In the genomic region with DNA sequence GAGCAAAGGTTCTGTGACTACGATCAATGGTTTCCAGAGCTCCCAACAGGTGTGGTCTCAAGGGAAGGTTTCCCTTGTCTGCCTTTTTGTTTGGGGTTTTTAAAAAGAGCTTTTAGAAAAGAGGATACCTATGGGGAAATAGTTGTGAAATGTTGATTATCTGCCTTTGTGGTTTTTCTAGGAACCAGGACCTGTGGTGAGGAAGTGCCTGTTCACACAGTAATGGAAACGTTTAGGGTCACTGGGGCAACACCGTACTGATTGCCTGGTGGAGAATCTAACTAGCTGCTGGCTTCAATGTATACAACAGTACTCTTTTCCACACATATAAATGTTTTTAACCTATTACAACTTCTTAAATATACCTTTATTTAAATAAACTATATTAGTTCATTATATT, we compare ENCODE assay signal across 23 mouse cellular contexts. TPM values are rescaled to one million over a fixed set of nuclear protein-coding genes. Genes with fewer than 3 reads are reported as not detected.
DNase-seq lines count a peak whose midpoint lies in the region; ATAC-seq lines count a peak whose summit lies in the region.
"Had no signal": no experiment of that assay in that cellular context is flagged by ENCODE, and none has a peak within 500 bp of the region (broad histone marks: within the 10 kb centered on the region; RNA-seq: fewer than 3 reads in every experiment).

No protein-coding gene starts in this region.

- peak; percentile 28 for DNase-seq in 416B (ENCODE audit: low read depth)
- DNase-seq in c-Kit-positive CD71-negative TER-119-negative erythroid progenitor cells, embryonic 14.5 days (ENCODE audit: low read depth), result peak; percentile 14
- no peak for DNase-seq in ovary, postnatal 14 days (ENCODE audit: low spot score)
- no peak for DNase-seq in frontal cortex, postnatal 14 days (ENCODE audit: low spot score in 2 of 2)
- DNase-seq in ovary, postnatal 36 days (ENCODE audit: low spot score), result no peak
- DNase-seq: adrenal gland, adult 8-10 months; B cell, adult 2 months; cerebellum, adult 2 months; cerebellum, postnatal 36 days; gastrocnemius, postnatal 14 days; heart, adult 2 months; heart, postnatal 14 days; kidney, adult 9 months; kidney, postnatal 25 days; liver; midbrain, embryonic 14.5 days; thymus, adult 2 months; thymus, postnatal 4 days had no signal

- ATAC-seq in CD4-positive, CD25-positive, alpha-beta regulatory T cell, adult 4 months, result peak; percentile 82
- peak; percentile 98 for ATAC-seq in megakaryocyte, adult 5-6 weeks (ENCODE audit: poor library complexity, severe bottlenecking)
- ATAC-seq: forebrain, embryonic 14.5 days; intestine, embryonic 15.5 days had no signal

RNA-seq across cellular contexts. Expression of a gene that starts 8.6 kb away (rescaled TPM):
- polyA plus RNA-seq in CD4-positive, CD25-positive, alpha-beta regulatory T cell, adult 4 months (2017; shearing (Covaris generic)), result 1 to 10 TPM; 3.4 to 3.7 TPM
- total RNA-seq in megakaryocyte, adult 5-6 weeks (2015), result 7.9 and 10.0 TPM in 2 replicates
- 12.2 and 13.9 TPM in 2 replicates for total RNA-seq in megakaryocyte, adult 5-6 weeks (2017)

RNA-seq across cellular contexts. Expression of a gene that starts 36.6 kb away (rescaled TPM):
- not detected for polyA plus RNA-seq in CD4-positive, CD25-positive, alpha-beta regulatory T cell, adult 4 months (2017; shearing (Covaris generic))
- total RNA-seq in megakaryocyte, adult 5-6 weeks (2015), result not detected in 2 replicates
- total RNA-seq in megakaryocyte, adult 5-6 weeks (2017), result not detected in 2 replicates
- total RNA-seq: adrenal gland, adult 8-10 months; gastrocnemius, postnatal 14 days had no signal
- polyA plus RNA-seq: liver, embryonic 16.5 days had no signal

RNA-seq across cellular contexts. Expression of a gene that starts 41.1 kb away (rescaled TPM):
- polyA plus RNA-seq in CD4-positive, CD25-positive, alpha-beta regulatory T cell, adult 4 months (2017; shearing (Covaris generic)), result 1 to 10 TPM in 1 of 2 experiments, under 1 TPM in 1; 0.56 to 2.0 TPM
- 29.5 and 32.8 TPM in 2 replicates for total RNA-seq in megakaryocyte, adult 5-6 weeks (2015)
- 37.9 and 41.0 TPM in 2 replicates for total RNA-seq in megakaryocyte, adult 5-6 weeks (2017)

Comparison
In these comparisons a context has a peak if more than half of its experiments do, and no peak if none do; other contexts are left out.
1. DNase-seq: peak in 416B (single experiment) and c-Kit-positive CD71-negative TER-119-negative erythroid progenitor cells, embryonic 14.5 days (single experiment); none in ovary, postnatal 14 days (single experiment), frontal cortex, postnatal 14 days (0 of 2) and ovary, postnatal 36 days (single experiment).